Mouse (Mus musculus): Measurements from ENCODE around the gene Gm5799. TPM values are rescaled to one million over a fixed set of nuclear protein-coding genes. Genes with fewer than 3 reads are reported as not detected.

Gene Gm5799
- polyA plus RNA-seq (2014; fragmentation: Illumina TruSeq; extraction: RNeasy Lipid Tissue Mini Kit (QIAGEN cat#74804); ENCODE audit: insufficient read depth, low read depth, low replicate concordance), result not detected

GRCm38 (mm10) chr14:43543276-43543675, at the start of gene Gm5799:
Gm5799 (plus strand) TSS chr14:43543576.

GRCm38 (mm10) chr14:43579046-43579445, 35.7 kb downstream of the Gm5799 start, which contains the start of gene Gm17654:
Gm17654 (minus strand) TSS chr14:43579146.

Other genes with a start within 250 kb of the Gm5799 start
- gene Gm8127, start 249.7 kb upstream of the Gm5799 start, polyA plus RNA-seq (2014; fragmentation: Illumina TruSeq; extraction: RNeasy Lipid Tissue Mini Kit (QIAGEN cat#74804); ENCODE audit: insufficient read depth, low read depth, low replicate concordance), result not detected
- gene 1700001F09Rik, start 195.8 kb upstream of the Gm5799 start, polyA plus RNA-seq (2014; fragmentation: Illumina TruSeq; extraction: RNeasy Lipid Tissue Mini Kit (QIAGEN cat#74804); ENCODE audit: insufficient read depth, low read depth, low replicate concordance), result not detected
- not detected for gene Gm8138, start 127.2 kb upstream of the Gm5799 start, polyA plus RNA-seq (2014; fragmentation: Illumina TruSeq; extraction: RNeasy Lipid Tissue Mini Kit (QIAGEN cat#74804); ENCODE audit: insufficient read depth, low read depth, low replicate concordance)
- gene Gm17654, start 35.6 kb downstream of the Gm5799 start, polyA plus RNA-seq (2014; fragmentation: Illumina TruSeq; extraction: RNeasy Lipid Tissue Mini Kit (QIAGEN cat#74804); ENCODE audit: insufficient read depth, low read depth, low replicate concordance), result not detected
- not detected for gene Gm10375, start 64.4 kb downstream of the Gm5799 start, polyA plus RNA-seq (2014; fragmentation: Illumina TruSeq; extraction: RNeasy Lipid Tissue Mini Kit (QIAGEN cat#74804); ENCODE audit: insufficient read depth, low read depth, low replicate concordance)
- gene Gm8165, start 133.6 kb downstream of the Gm5799 start, polyA plus RNA-seq (2014; fragmentation: Illumina TruSeq; extraction: RNeasy Lipid Tissue Mini Kit (QIAGEN cat#74804); ENCODE audit: insufficient read depth, low read depth, low replicate concordance), result not detected
- gene Gm7324, start 154.3 kb downstream of the Gm5799 start, polyA plus RNA-seq (2014; fragmentation: Illumina TruSeq; extraction: RNeasy Lipid Tissue Mini Kit (QIAGEN cat#74804); ENCODE audit: insufficient read depth, low read depth, low replicate concordance), result 0.62 TPM
- not detected for gene Gm16506, start 183.9 kb downstream of the Gm5799 start, polyA plus RNA-seq (2014; fragmentation: Illumina TruSeq; extraction: RNeasy Lipid Tissue Mini Kit (QIAGEN cat#74804); ENCODE audit: insufficient read depth, low read depth, low replicate concordance)
- gene Gm6526, start 204.3 kb downstream of the Gm5799 start, polyA plus RNA-seq (2014; fragmentation: Illumina TruSeq; extraction: RNeasy Lipid Tissue Mini Kit (QIAGEN cat#74804); ENCODE audit: insufficient read depth, low read depth, low replicate concordance), result not detected
- not detected for gene Gm8180, start 241.2 kb downstream of the Gm5799 start, polyA plus RNA-seq (2014; fragmentation: Illumina TruSeq; extraction: RNeasy Lipid Tissue Mini Kit (QIAGEN cat#74804); ENCODE audit: insufficient read depth, low read depth, low replicate concordance)

Measured in lung, adult 10 weeks (tissue).